Mouse (Mus musculus) layer of hippocampus, adult 6 months (tissue): ENCODE data around the gene Gm5725. TPM values are rescaled to one million over a fixed set of nuclear protein-coding genes. Genes with fewer than 3 reads are reported as not detected.

ENCODE experiments used
- long read RNA-seq, 2 experiments: library from polyadenylated mRNA; unstranded; transcript quantifications; one replicate each; pipeline ENCODE4 v2.0.0; 2019 to 2020
- polyA plus RNA-seq: library from polyadenylated mRNA; unstranded; fragments of <200 nt; fragmentation: Nextera tagmentation; gene quantifications from 2 replicates; pipeline ENCODE4 v1.2.3, GENCODE M21; 2021

Gene Gm5725
- polyA plus RNA-seq, result not detected in 2 replicates
- long read RNA-seq, experiment 1, result 0 reads
- long read RNA-seq, experiment 2, result 0 reads

DNA sequence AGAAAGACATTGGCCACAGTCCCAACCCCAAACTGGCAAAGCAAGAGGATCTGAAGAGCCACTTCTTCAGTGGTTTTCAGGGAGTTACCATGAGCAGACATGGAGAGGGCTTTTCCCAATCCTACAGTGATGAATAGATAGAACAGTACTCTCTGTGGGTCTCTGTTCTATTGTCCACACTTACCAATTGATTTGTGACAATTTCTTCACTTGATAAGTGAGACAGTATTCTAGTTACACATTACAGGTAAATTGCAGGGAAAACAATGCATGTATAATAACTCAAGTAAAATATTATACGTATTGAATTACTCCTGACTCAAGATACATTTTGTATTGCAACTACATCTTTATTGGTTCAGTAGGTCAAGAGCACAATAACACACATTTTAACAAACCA is at the start of gene Gm5725:
Gene Gm5725, minus strand, starts transcription at position 101 of the 400 bp plus-strand sequence.

DNA sequence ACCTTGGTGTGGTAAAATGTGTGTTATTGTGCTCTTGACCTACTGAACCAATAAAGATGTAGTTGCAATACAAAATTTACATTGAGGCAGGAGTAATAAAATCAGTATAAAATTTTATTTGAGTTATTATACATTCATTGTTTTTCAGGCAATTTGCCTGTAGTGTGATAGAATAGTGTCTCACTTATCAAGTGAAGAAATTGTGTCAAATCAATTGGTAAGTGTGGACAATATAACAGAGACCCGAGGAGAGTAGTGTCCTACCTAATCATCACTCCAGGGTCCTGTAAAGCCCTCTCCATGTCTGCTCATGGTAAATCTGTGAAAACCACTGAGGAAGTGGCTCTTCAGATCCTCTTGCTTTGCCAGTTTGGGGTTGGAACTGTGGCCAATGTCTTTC is 12.0 kb downstream of the Gm5725 start, which contains the start of gene Vmn1r135:
Gene Vmn1r135, plus strand, starts transcription at position 301 of the 400 bp plus-strand sequence.

DNA sequence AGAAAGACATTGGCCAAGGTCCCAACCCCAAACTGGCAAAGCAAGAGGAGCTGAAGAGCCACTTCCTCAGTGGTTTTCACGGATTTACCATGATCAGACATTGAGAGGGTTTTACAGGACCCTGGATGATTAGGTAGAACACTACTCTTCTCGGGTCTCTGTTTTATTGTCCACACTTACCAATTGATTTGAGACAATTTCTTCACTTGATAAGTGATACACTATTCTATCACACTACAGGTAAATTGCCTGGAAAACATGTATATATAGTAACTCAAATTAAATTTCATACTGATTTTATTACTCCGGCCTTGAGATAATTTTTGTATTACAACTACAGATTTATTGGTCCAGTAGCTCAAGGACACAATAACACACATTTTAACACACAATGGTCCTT is 47.4 kb downstream of the Gm5725 start, which contains the start of gene Gm4177:
Gene Gm4177, minus strand, starts transcription at position 101 of the 400 bp plus-strand sequence.

Other genes with a start within 250 kb of the Gm5725 start
- not detected in 2 replicates for gene Vmn1r132, start 230.2 kb downstream of the Gm5725 start, polyA plus RNA-seq
- gene Gm4175, start 82.8 kb downstream of the Gm5725 start, polyA plus RNA-seq, result not detected in 2 replicates
- not detected in 2 replicates for gene Gm4177, start 47.5 kb downstream of the Gm5725 start, polyA plus RNA-seq
- gene Vmn1r135, start 11.9 kb downstream of the Gm5725 start, polyA plus RNA-seq, result not detected in 2 replicates
- gene Gm5891, start 77.0 kb upstream of the Gm5725 start, polyA plus RNA-seq, result not detected in 2 replicates
- not detected in 2 replicates for gene Vmn1r137, start 150.3 kb upstream of the Gm5725 start, polyA plus RNA-seq
- not detected in 2 replicates for gene Vmn1r138, start 184.6 kb upstream of the Gm5725 start, polyA plus RNA-seq
- not detected in 2 replicates for gene Gm6176, start 212.0 kb upstream of the Gm5725 start, polyA plus RNA-seq
- not detected in 2 replicates for gene Vmn1r139, start 224.8 kb upstream of the Gm5725 start, polyA plus RNA-seq